ENCODE assay signal across 8 mouse cellular contexts in the genomic region with DNA sequence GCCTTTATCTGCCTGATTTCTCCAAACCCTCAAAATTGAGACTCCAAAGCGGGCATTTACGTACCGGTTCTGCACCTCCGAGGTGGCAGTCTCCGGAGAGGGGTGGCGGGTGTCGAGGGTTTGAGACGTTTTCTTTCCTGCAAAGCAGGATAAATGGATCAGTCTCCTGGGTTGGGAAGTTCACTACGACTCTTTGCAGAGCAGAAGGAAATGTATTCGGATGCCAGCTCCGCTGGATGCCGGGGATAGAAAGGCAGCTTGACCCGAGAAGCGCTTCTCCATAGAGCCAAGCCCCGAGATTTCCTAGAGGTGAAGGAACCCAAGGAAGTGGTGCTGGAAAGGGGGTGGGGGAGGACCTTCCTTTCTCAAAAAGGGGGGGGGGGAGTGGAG. TPM values are rescaled to one million over a fixed set of nuclear protein-coding genes. Genes with fewer than 3 reads are reported as not detected.
A peak's percentile ranks its signal among the peaks of the same experiment; 100 is the strongest.
DNase-seq lines count a peak whose midpoint lies in the region; ATAC-seq lines count a peak whose summit lies in the region.
"Had no signal": no experiment of that assay in that cellular context is flagged by ENCODE, and none has a peak within 500 bp of the region (broad histone marks: within the 10 kb centered on the region; RNA-seq: fewer than 3 reads in every experiment).

No protein-coding gene starts in this region.

- peaks cover 21% of the 10 kb centered on the region for H3K4me1 ChIP-seq in hindbrain, embryonic 13.5 days (replicated peaks)
- H3K4me1 ChIP-seq in neural tube, embryonic 13.5 days (replicated peaks) = peaks cover 27% of the 10 kb centered on the region

- peak; percentile 9 to 22 for DNase-seq in kidney, postnatal 4 days
- no peak for DNase-seq in kidney, postnatal 25 days
- peak; percentile 32 for DNase-seq in embryo, embryonic 9.5 days (ENCODE audit: extremely low spot score)
- DNase-seq in spleen, adult 18-20 months = no peak
- no peak for DNase-seq in lung, postnatal 36 days

- peaks cover 21% of the 10 kb centered on the region for H3K27me3 ChIP-seq in hindbrain, embryonic 13.5 days
- H3K27me3 ChIP-seq in neural tube, embryonic 13.5 days = peaks cover 24% of the 10 kb centered on the region

- peak overlapping the region; percentile 58 for H3K4me3 ChIP-seq in hindbrain, embryonic 13.5 days
- H3K4me3 ChIP-seq in neural tube, embryonic 13.5 days = peak overlapping the region; percentile 57

- ATAC-seq in hindbrain, embryonic 13.5 days (ENCODE audit: low FRiP score) = peak; percentile 15
- peak; percentile 2; the same call in 1 of the 2 replicates for ATAC-seq in neural tube, embryonic 13.5 days (ENCODE audit: low read depth)
- ATAC-seq: inflammation-experienced regulatory T-cells, adult 6 months had no signal

- H3K36me3 ChIP-seq in hindbrain, embryonic 13.5 days = no peaks in the 10 kb centered on the region
- no peaks in the 10 kb centered on the region for H3K36me3 ChIP-seq in neural tube, embryonic 13.5 days

- H3K27ac ChIP-seq in hindbrain, embryonic 13.5 days = peak overlapping the region; percentile 93
- H3K27ac ChIP-seq in neural tube, embryonic 13.5 days (replicated peaks) = peak overlapping the region; percentile 88

- H3K4me2 ChIP-seq in hindbrain, embryonic 13.5 days = peak overlapping the region; percentile 71
- peak overlapping the region; percentile 76 for H3K4me2 ChIP-seq in neural tube, embryonic 13.5 days

- WGBS in hindbrain, embryonic 13.5 days = under 1% methylated on average over 15 of the region's 15 CpGs
- 0% methylated on average over 15 of the region's 15 CpGs for WGBS in neural tube, embryonic 13.5 days

- no peaks in the 10 kb centered on the region for H3K9me3 ChIP-seq in hindbrain, embryonic 13.5 days
- H3K9me3 ChIP-seq in neural tube, embryonic 13.5 days = no peaks in the 10 kb centered on the region

- peak overlapping the region; percentile 83 for H3K9ac ChIP-seq in hindbrain, embryonic 13.5 days
- H3K9ac ChIP-seq in neural tube, embryonic 13.5 days = peak overlapping the region; percentile 78

RNA-seq across cellular contexts. Expression of a gene that starts 0.5 kb away (rescaled TPM):
- polyA plus RNA-seq in hindbrain, embryonic 13.5 days (2015; fragmentation: Nextera tagmentation; extraction: Ambion mirVana) = 43.7 and 46.7 TPM in 2 replicates
- 27.8 and 32.6 TPM in 2 replicates for polyA plus RNA-seq in neural tube, embryonic 13.5 days (2015; fragmentation: Nextera tagmentation; extraction: Ambion mirVana)

Comparison
In these comparisons a context has a peak if more than half of its experiments do, and no peak if none do; other contexts are left out.
1. DNase-seq: peak in kidney, postnatal 4 days (2 of 2) and embryo, embryonic 9.5 days (single experiment); none in kidney, postnatal 25 days (0 of 2), spleen, adult 18-20 months (0 of 2) and lung, postnatal 36 days (single experiment).